Mouse (Mus musculus) forebrain, postnatal 0 days (tissue): ENCODE data around the gene Fkbp11. TPM values are rescaled to one million over a fixed set of nuclear protein-coding genes. Genes with fewer than 3 reads are reported as not detected.

Experiments used
- ATAC-seq: fragments of 200-750 bp; cut with Nextera tagmentation; 2 replicates; pipeline ENCODE4 v1.8.0; 2017; ENCODE audit warnings: mild to moderate bottlenecking, moderate library complexity
- DNase-seq: peaks from one replicate; pipeline ENCODE4 v3.0.0-alpha.2; 2015
- H3K27ac ChIP-seq: fragments of 300-500 bp; sonication (generic); 2 replicates; pipeline ENCODE4 v1.5.1; 2014; ENCODE audit warnings: low read depth, mild to moderate bottlenecking, antibody characterized with exemption, low read length, moderate library complexity, mixed read lengths
- H3K27me3 ChIP-seq: fragments of 300-500 bp; sonication (generic); 2 replicates; pipeline ENCODE4 v1.6.1; 2014; ENCODE audit warnings: mild to moderate bottlenecking, low read length, mixed read lengths; ENCODE audit not compliant: insufficient read depth
- H3K36me3 ChIP-seq: fragments of 300-500 bp; sonication (generic); 2 replicates; pipeline ENCODE4 v1.6.1; 2014; ENCODE audit warnings: mild to moderate bottlenecking, moderate library complexity; ENCODE audit not compliant: insufficient read depth
- H3K4me1 ChIP-seq: fragments of 300-500 bp; sonication (generic); 2 replicates; pipeline ENCODE4 v1.6.1; 2014; ENCODE audit warnings: antibody characterized with exemption; ENCODE audit not compliant: insufficient read depth
- H3K4me2 ChIP-seq: fragments of 300-500 bp; sonication (generic); 2 replicates; pipeline ENCODE4 v1.6.1; 2014; ENCODE audit warnings: low read depth, mild to moderate bottlenecking, moderate library complexity
- H3K4me3 ChIP-seq: fragments of 300-500 bp; sonication (generic); 2 replicates; pipeline ENCODE4 v1.5.1; 2014; ENCODE audit warnings: low read depth, low read length, mixed read lengths
- H3K9ac ChIP-seq: fragments of 300-500 bp; sonication (generic); 2 replicates; pipeline ENCODE4 v1.6.1; 2014; ENCODE audit warnings: mild to moderate bottlenecking
- H3K9me3 ChIP-seq: fragments of 300-500 bp; sonication (generic); 2 replicates; pipeline ENCODE4 v1.6.1; 2016; ENCODE audit warnings: low read length
- CTCF ChIP-seq: sonication (generic); IDR thresholded peaks from 2 replicates; pipeline ENCODE4 v1.5.1; 2016; ENCODE audit warnings: antibody characterized with exemption, control low read depth, low read depth
- WGBS: fragments of 180-500 bp; shearing (Covaris S2); extraction: QIAGEN DNeasy Blood & Tissue Kit; methylation state at CpG from one replicate; pipeline ENCODE4 v1.1.7; 2014; 5-methylcytosine and 5-hydroxymethylcytosine counted together
- polyA plus RNA-seq: library from polyadenylated mRNA; unstranded; fragments of >200 nt; fragmentation: Nextera tagmentation; extraction: Ambion mirVana; gene quantifications from 2 replicates; pipeline ENCODE4 v1.2.1, GENCODE M21; 2015
- total RNA-seq: library from RNA; depleted of rRNA; stranded (reverse); fragments of >200 nt; gene quantifications from 2 replicates; pipeline ENCODE4 v1.2.3, GENCODE M21; 2014

Gene Fkbp11
- total and polyA plus RNA-seq, 2 experiments from 2014 or later, result 0.90 to 5.2 TPM

DNA sequence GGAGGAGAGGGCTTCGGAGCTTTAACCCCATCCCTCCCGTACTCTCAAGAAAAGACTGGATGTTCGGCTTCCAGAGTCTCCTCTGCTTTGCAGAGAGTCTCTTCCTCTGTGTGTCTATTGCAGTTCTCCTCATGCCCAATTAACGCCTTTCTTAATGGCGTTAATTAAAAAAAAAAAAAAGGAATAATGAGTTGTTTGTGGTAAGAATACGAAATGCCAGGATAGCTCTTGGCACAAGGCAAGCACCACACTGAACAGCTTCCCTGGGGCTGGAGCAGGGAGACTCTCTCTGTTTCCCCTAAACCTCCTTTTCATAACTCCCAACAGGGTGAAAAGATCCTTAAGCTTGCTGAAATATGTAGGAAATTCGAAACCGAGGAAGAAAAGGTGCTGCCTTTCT lies 5.8 kb downstream of the Fkbp11 start:
- H3K4me2 ChIP-seq, result no peak overlapping the region
- DNase-seq (peak; percentile 29), ATAC-seq (no peak)
- H3K9ac ChIP-seq, result no peak overlapping the region
- H3K4me1 ChIP-seq, result 0 out of 2 replicates have a peak, but pooled peaks cover 6% of the 10 kb centered on the region
- H3K36me3 ChIP-seq, result no peaks in the 10 kb centered on the region
- WGBS, result 31% methylated on average over 8 of the region's 8 CpGs
- H3K27ac ChIP-seq, result no peak overlapping the region
- no peak overlapping the region for H3K4me3 ChIP-seq
- 0 out of 2 replicates have a peak, but pooled peaks cover 4% of the 10 kb centered on the region for H3K27me3 ChIP-seq
- no peaks in the 10 kb centered on the region for H3K9me3 ChIP-seq
- no peak for TF ChIP-seq CTCF

GRCm38 (mm10) chr15:98717301-98717700 lies 10.7 kb downstream of the Fkbp11 start:
- no peak for TF ChIP-seq CTCF
- no peak overlapping the region for H3K4me2 ChIP-seq

GRCm38 (mm10) chr15:98714230-98714652 lies 13.8 kb downstream of the Fkbp11 start:
- Histone ChIP-seq H3K9ac (no peak overlapping the region), H3K4me1 (no peaks in the 10 kb centered on the region), H3K4me2 (no peak overlapping the region), H3K36me3 (no peaks in the 10 kb centered on the region), H3K9me3 (no peaks in the 10 kb centered on the region), H3K27me3 (no peaks in the 10 kb centered on the region), H3K4me3 (no peak overlapping the region), H3K27ac (no peak overlapping the region)
- WGBS, result 52% methylated on average over 5 of the region's 5 CpGs
- no peak for ATAC-seq
- DNase-seq, result no peak
- TF ChIP-seq CTCF, result no peak

More at GRCm38 (mm10) chr15:98717301-98717700, 10.7 kb downstream of the Fkbp11 start:
- DNase-seq (no peak), ATAC-seq (no peak)
- Histone ChIP-seq H3K4me1 (no peaks in the 10 kb centered on the region), H3K27me3 (0 out of 2 replicates have a peak, but pooled peaks cover 4% of the 10 kb centered on the region), H3K9ac (no peak overlapping the region), H3K4me3 (no peak overlapping the region), H3K27ac (no peak overlapping the region), H3K9me3 (no peaks in the 10 kb centered on the region), H3K36me3 (no peaks in the 10 kb centered on the region)
- WGBS, result 69% methylated on average over 16 of the region's 16 CpGs

- no peaks in the 10 kb centered on the region for H3K4me1 ChIP-seq
- no peak overlapping the region for H3K9ac ChIP-seq
- ATAC-seq (peak; percentile 61), DNase-seq (peak; percentile 68)
- H3K36me3 ChIP-seq, result no peaks in the 10 kb centered on the region
- H3K9me3 ChIP-seq, result no peaks in the 10 kb centered on the region
- no peak overlapping the region for H3K27ac ChIP-seq
- H3K4me2 ChIP-seq, result no peak overlapping the region
- WGBS, result 13% methylated on average over 9 of the region's 9 CpGs
- no peak overlapping the region for H3K4me3 ChIP-seq
- H3K27me3 ChIP-seq, result no peaks in the 10 kb centered on the region
- TF ChIP-seq CTCF, result peak; percentile 78
Measured at GRCm38 (mm10) chr15:98710442-98710841, 17.6 kb downstream of the Fkbp11 start.

GRCm38 (mm10) chr15:98707766-98708372 lies 20.1 kb downstream of the Fkbp11 start, which contains the start of gene Ccdc65:
Gene Ccdc65 (plus strand): TSS chr15:98708207.
- H3K9me3 ChIP-seq, result no peaks in the 10 kb centered on the region
- H3K4me2 ChIP-seq, result peak within 1 kb of the TSS; percentile 47
- peak within 1 kb of the TSS; percentile 43 for H3K9ac ChIP-seq
- H3K4me3 ChIP-seq, result peak within 1 kb of the TSS; percentile 37
- H3K4me1 ChIP-seq, result no peaks in the 10 kb centered on the region
- H3K27me3 ChIP-seq, result no peaks in the 10 kb centered on the region
- DNase-seq (peak; percentile 90), ATAC-seq (peak; percentile 92)
- TF ChIP-seq CTCF, result peak; percentile 83
- H3K27ac ChIP-seq, result no peak within 1 kb of the TSS
- 21% methylated on average over 16 of the region's 16 CpGs for WGBS
- no peaks in the 10 kb centered on the region for H3K36me3 ChIP-seq

DNA sequence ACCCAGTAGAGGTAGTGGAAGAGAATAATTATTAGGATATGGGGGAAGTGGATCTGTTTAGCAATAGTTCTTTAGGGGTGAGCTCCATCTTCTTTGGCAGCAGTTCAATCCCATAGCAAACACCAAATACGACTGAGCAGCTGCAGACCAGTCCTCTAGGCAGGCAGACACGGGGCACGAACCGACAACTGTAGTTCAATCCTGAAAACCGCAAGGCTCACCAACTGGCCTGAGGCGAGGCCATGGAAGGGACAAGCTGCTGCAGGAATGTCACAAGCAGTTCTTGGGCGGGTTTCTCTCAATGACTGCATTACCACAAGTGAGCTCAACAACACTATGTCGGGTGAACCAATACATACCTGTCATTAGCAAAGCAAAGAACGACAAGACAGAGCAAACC lies 23.7 kb downstream of the Fkbp11 start:
- no peaks in the 10 kb centered on the region for H3K9me3 ChIP-seq
- H3K27me3 ChIP-seq, result peaks cover 9% of the 10 kb centered on the region
- no peaks in the 10 kb centered on the region for H3K36me3 ChIP-seq
- no peak overlapping the region for H3K9ac ChIP-seq
- ATAC-seq (no peak), DNase-seq (no peak)
- no peak overlapping the region for H3K4me3 ChIP-seq
- WGBS, result 60% methylated on average over 9 of the region's 9 CpGs
- H3K27ac ChIP-seq, result no peak overlapping the region
- TF ChIP-seq CTCF, result no peak
- no peaks in the 10 kb centered on the region for H3K4me1 ChIP-seq
- no peak overlapping the region for H3K4me2 ChIP-seq

DNA sequence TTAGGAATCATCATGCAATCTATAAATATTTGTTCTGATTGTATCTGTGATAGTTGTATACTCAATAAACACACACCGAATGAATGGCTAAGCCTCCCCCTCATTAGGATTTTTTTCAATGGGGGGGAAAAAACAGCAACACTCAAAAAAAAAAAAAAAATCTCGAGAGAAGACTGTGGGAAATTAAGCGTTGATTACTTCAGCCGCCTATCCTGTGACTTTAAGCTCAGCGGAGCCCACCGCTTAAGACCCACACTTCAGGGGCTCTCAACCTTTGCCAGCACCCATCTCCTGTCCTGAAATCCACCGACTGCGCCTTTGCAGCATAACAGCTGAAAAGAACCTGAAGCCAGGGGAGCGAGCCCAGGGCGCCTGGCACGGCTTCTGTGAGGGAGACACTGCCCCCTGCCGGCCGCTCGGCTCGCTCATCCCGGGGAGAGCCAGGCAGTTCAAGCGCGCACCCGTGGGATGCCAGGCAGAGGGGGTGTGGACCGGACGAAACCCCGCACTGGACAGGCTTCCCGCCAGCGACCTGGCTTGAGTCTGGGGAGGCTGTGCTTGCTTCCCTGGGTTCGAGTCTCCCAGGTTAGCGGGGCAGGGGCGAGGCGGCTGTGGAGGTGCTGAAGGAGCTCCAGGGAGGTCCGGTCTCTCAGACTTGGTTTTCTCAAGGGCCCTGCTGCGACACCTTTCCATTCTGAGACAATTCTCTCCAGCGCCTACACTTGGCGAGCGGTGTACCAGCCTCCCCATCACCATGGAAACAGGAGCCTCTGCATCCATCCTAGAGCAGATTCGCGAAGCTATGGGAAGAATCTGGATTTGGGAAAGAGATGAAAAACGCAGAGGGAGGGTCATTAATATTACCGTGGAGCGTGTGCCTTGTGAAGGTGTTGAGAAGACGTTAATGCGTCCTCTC lies 28.6 kb downstream of the Fkbp11 start:
- Histone ChIP-seq H3K4me1 (no peaks in the 10 kb centered on the region), H3K4me3 (peak overlapping the region; percentile 46), H3K9ac (peak overlapping the region; percentile 56), H3K27ac (peak overlapping the region; percentile 85), H3K27me3 (peaks cover 9% of the 10 kb centered on the region), H3K36me3 (no peaks in the 10 kb centered on the region), H3K9me3 (no peaks in the 10 kb centered on the region), H3K4me2 (peak overlapping the region; percentile 67)
- DNase-seq (peak; percentile 91), ATAC-seq (peak; percentile 95)
- WGBS, result 3% methylated on average over 40 of the region's 40 CpGs
- TF ChIP-seq CTCF, result peak; percentile 96
